Mouse (Mus musculus): ENCODE results near the gene Ruvbl2. TPM values are rescaled to one million over a fixed set of nuclear protein-coding genes. Genes with fewer than 3 reads are reported as not detected.
A peak's percentile ranks its signal among the peaks of the same experiment; 100 is the strongest.
"Not testable (repeated sequence)": the region's sequence is repeated elsewhere in the genome, so short reads cannot be mapped to it uniquely, and the experiment has no call there.

Ruvbl2 gene
- polyA plus RNA-seq, 1 experiment from 2014 or later: 227 TPM

DNA sequence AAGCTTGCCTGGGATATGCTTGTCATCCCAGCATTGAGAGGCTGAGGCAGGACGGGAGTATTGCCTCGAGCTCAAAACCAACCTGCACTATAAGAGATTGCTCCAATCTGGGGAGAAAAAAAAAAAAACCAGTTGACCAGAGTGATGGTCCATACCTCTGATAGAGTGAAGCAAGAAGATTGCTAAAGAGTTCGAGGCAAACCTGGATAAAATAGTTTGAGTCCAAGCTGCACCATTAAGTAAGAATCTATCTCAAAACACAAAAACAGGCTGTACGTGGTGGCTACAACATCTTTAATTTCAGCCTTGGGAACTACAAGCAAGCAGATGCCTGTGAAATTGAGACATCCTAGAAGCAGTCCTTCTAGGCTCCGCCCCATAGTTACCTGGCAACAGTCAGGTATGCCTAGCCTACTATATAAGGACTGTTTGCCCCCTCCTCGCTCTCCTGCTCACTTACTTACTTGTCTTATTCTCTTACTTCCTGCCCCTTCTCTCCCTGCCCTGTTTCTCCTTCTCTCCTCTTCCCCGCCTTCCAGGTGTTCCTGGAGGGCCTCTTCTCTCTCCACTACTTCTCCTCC is 29.3 kb upstream of the Ruvbl2 start:
- H3K9me3 ChIP-seq: no peaks in the 10 kb centered on the region
- no peaks in the 10 kb centered on the region for H3K27me3 ChIP-seq (replicated peaks; ENCODE audit: low read depth, poor library complexity, severe bottlenecking)
- 31% methylated on average over 7 of the region's 7 CpGs for WGBS
- peaks cover 36% of the 10 kb centered on the region for H3K36me3 ChIP-seq (replicated peaks)
- H3K4me1 ChIP-seq: peaks cover 21% of the 10 kb centered on the region
- peak overlapping the region; percentile 91 for H3K27ac ChIP-seq (replicated peaks)
- DNase-seq (ENCODE audit: low spot score): no peak
- peak overlapping the region; percentile 86 for H3K4me3 ChIP-seq

GRCm38 (mm10) chr7:45466283-45467089 is 28.6 kb upstream of the Ruvbl2 start, which contains the start of gene Bax:
Gene Bax, minus strand, starts transcription at chr7:45466898.
- Histone ChIP-seq H3K4me3 (peak within 1 kb of the TSS; percentile 86), H3K27me3 (replicated peaks; ENCODE audit: low read depth, poor library complexity, severe bottlenecking) (no peaks in the 10 kb centered on the region), H3K9me3 (no peaks in the 10 kb centered on the region), H3K27ac (replicated peaks) (peak within 1 kb of the TSS; percentile 91), H3K4me1 (peaks cover 26% of the 10 kb centered on the region), H3K36me3 (replicated peaks) (peaks cover 42% of the 10 kb centered on the region)
- DNase-seq (ENCODE audit: low spot score): peak; percentile 97
- WGBS: under 1% methylated on average over 58 of the region's 58 CpGs

GRCm38 (mm10) chr7:45465549-45465948 is 27.7 kb upstream of the Ruvbl2 start:
- H3K4me1 ChIP-seq: peaks cover 35% of the 10 kb centered on the region
- no peak for DNase-seq (ENCODE audit: low spot score)
- no peaks in the 10 kb centered on the region for H3K27me3 ChIP-seq (replicated peaks; ENCODE audit: low read depth, poor library complexity, severe bottlenecking)
- H3K9me3 ChIP-seq: no peaks in the 10 kb centered on the region
- peak overlapping the region; percentile 86 for H3K4me3 ChIP-seq
- peaks cover 52% of the 10 kb centered on the region for H3K36me3 ChIP-seq (replicated peaks)
- peak overlapping the region; percentile 91; the same call in 1 of the 2 replicates for H3K27ac ChIP-seq (replicated peaks)
- WGBS: 84% methylated on average over 9 of the region's 9 CpGs

DNA sequence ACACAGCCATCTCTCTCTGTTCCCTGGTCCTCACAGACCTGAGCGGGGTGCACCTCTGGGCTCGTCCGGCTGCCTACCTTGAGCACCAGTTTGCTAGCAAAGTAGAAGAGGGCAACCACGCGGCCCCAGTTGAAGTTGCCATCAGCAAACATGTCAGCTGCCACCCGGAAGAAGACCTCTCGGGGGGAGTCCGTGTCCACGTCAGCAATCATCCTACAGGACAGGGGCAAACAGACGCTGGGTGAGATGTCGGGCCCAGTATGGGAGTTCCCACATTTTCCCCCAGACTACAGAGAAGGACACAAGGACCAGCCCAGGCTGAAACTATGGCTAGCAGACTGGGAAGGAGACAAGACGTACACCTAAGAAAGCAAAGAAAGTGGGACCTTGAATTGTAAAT is 27.2 kb upstream of the Ruvbl2 start:
- Histone ChIP-seq H3K4me3 (peak overlapping the region; percentile 86; the same call in 1 of the 2 replicates), H3K27me3 (replicated peaks; ENCODE audit: low read depth, poor library complexity, severe bottlenecking) (no peaks in the 10 kb centered on the region), H3K36me3 (replicated peaks) (peaks cover 54% of the 10 kb centered on the region), H3K27ac (replicated peaks) (no peak overlapping the region), H3K4me1 (peaks cover 40% of the 10 kb centered on the region), H3K9me3 (no peaks in the 10 kb centered on the region)
- no peak for DNase-seq (ENCODE audit: low spot score)
- 96% methylated on average over 12 of the region's 12 CpGs for WGBS

GRCm38 (mm10) chr7:45463987-45464778 is 26.3 kb upstream of the Ruvbl2 start:
- Histone ChIP-seq H3K27me3 (replicated peaks; ENCODE audit: low read depth, poor library complexity, severe bottlenecking) (no peaks in the 10 kb centered on the region), H3K27ac (replicated peaks) (no peak overlapping the region), H3K36me3 (replicated peaks) (peaks cover 54% of the 10 kb centered on the region), H3K9me3 (no peaks in the 10 kb centered on the region), H3K4me3 (no peak overlapping the region), H3K4me1 (peaks cover 43% of the 10 kb centered on the region)
- WGBS: 96% methylated on average over 7 of the region's 7 CpGs
- DNase-seq (ENCODE audit: low spot score): no peak

- WGBS: 79% methylated on average over 4 of the region's 4 CpGs
- DNase-seq (ENCODE audit: low spot score): not testable (repeated sequence)
- peaks cover 64% of the 10 kb centered on the region for H3K36me3 ChIP-seq (replicated peaks)
Measured at GRCm38 (mm10) chr7:45462868-45463267, 25.0 kb upstream of the Ruvbl2 start.

GRCm38 (mm10) chr7:45462325-45462724 is 24.4 kb upstream of the Ruvbl2 start:
- Histone ChIP-seq H3K27me3 (replicated peaks; ENCODE audit: low read depth, poor library complexity, severe bottlenecking) (no peaks in the 10 kb centered on the region), H3K4me1 (peaks cover 53% of the 10 kb centered on the region), H3K4me3 (no peak overlapping the region), H3K9me3 (no peaks in the 10 kb centered on the region), H3K27ac (replicated peaks) (no peak overlapping the region), H3K36me3 (replicated peaks) (peaks cover 69% of the 10 kb centered on the region)
- DNase-seq (ENCODE audit: low spot score): no peak
- 86% methylated on average over 4 of the region's 4 CpGs for WGBS

More at GRCm38 (mm10) chr7:45462868-45463267, 25.0 kb upstream of the Ruvbl2 start:
- H3K4me1 ChIP-seq: peaks cover 50% of the 10 kb centered on the region
- H3K9me3 ChIP-seq; H3K27ac ChIP-seq (replicated peaks); H3K27me3 ChIP-seq (replicated peaks; ENCODE audit: low read depth, poor library complexity, severe bottlenecking); H3K4me3 ChIP-seq: not testable (repeated sequence)

GRCm38 (mm10) chr7:45461781-45462180 is 23.9 kb upstream of the Ruvbl2 start:
- WGBS: 92% methylated on average over 4 of the region's 4 CpGs
- peaks cover 75% of the 10 kb centered on the region for H3K36me3 ChIP-seq (replicated peaks)
- H3K4me1 ChIP-seq: peaks cover 54% of the 10 kb centered on the region
- H3K9me3 ChIP-seq: no peaks in the 10 kb centered on the region
- DNase-seq (ENCODE audit: low spot score): no peak
- H3K27ac ChIP-seq (replicated peaks): peak overlapping the region; percentile 96
- no peak overlapping the region for H3K4me3 ChIP-seq
- no peaks in the 10 kb centered on the region for H3K27me3 ChIP-seq (replicated peaks; ENCODE audit: low read depth, poor library complexity, severe bottlenecking)

GRCm38 (mm10) chr7:45461326-45461725 is 23.4 kb upstream of the Ruvbl2 start:
- H3K9me3 ChIP-seq: no peaks in the 10 kb centered on the region
- 50% methylated on average over 5 of the region's 5 CpGs for WGBS
- no peaks in the 10 kb centered on the region for H3K27me3 ChIP-seq (replicated peaks; ENCODE audit: low read depth, poor library complexity, severe bottlenecking)
- peaks cover 57% of the 10 kb centered on the region for H3K4me1 ChIP-seq
- peak; percentile 46 for DNase-seq (ENCODE audit: low spot score)
- peak overlapping the region; percentile 88 for H3K4me3 ChIP-seq
- peaks cover 79% of the 10 kb centered on the region for H3K36me3 ChIP-seq (replicated peaks)
- peak overlapping the region; percentile 96 for H3K27ac ChIP-seq (replicated peaks)

DNA sequence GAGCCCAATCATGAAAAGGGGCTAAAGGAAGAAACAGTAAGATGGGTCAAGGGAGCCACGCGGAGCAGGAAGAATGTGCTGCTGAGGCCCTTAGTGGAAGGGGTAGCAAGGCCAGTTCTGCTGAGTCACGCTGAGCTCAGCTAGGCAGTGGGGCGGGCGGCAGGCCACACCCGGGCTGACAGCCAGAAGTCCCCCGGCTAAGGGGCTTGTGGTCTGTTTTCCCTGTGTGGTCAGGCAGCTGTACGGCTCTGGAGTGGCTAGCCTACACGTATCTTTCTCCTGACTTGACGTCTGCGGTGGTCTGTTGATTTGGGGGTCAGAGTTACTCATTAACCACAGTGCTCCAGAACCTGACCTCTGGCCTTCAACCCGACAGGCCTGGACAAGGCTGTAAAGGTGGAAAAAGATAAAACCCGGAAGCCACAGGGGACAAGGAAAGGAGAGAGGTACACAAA is 23.0 kb upstream of the Ruvbl2 start:
- H3K4me3 ChIP-seq: peak overlapping the region; percentile 88
- H3K9me3 ChIP-seq: no peaks in the 10 kb centered on the region
- DNase-seq (ENCODE audit: low spot score): peak; percentile 65
- peaks cover 52% of the 10 kb centered on the region for H3K4me1 ChIP-seq
- peak overlapping the region; percentile 96 for H3K27ac ChIP-seq (replicated peaks)
- H3K27me3 ChIP-seq (replicated peaks; ENCODE audit: low read depth, poor library complexity, severe bottlenecking): no peaks in the 10 kb centered on the region
- H3K36me3 ChIP-seq (replicated peaks): peaks cover 84% of the 10 kb centered on the region
- 33% methylated on average over 13 of the region's 13 CpGs for WGBS

- Histone ChIP-seq H3K27me3 (replicated peaks; ENCODE audit: low read depth, poor library complexity, severe bottlenecking) (no peaks in the 10 kb centered on the region), H3K4me3 (peak overlapping the region; percentile 88), H3K9me3 (no peaks in the 10 kb centered on the region), H3K4me1 (peaks cover 47% of the 10 kb centered on the region), H3K36me3 (replicated peaks) (peaks cover 85% of the 10 kb centered on the region), H3K27ac (replicated peaks) (peak overlapping the region; percentile 96)
- WGBS: 76% methylated on average over 7 of the region's 7 CpGs
- DNase-seq (ENCODE audit: low spot score): no peak
Measured at GRCm38 (mm10) chr7:45460377-45460776, 22.5 kb upstream of the Ruvbl2 start.

- peak within 1 kb of the TSS; percentile 88 for H3K4me3 ChIP-seq
- not testable (repeated sequence) for H3K27me3 ChIP-seq (replicated peaks; ENCODE audit: low read depth, poor library complexity, severe bottlenecking); H3K9me3 ChIP-seq
- peak within 1 kb of the TSS; percentile 96 for H3K27ac ChIP-seq (replicated peaks)
- DNase-seq (ENCODE audit: low spot score): peak; percentile 98
- WGBS: under 1% methylated on average over 37 of the region's 37 CpGs
- H3K4me1 ChIP-seq: peaks cover 43% of the 10 kb centered on the region
- H3K36me3 ChIP-seq (replicated peaks): peaks cover 85% of the 10 kb centered on the region
Measured at GRCm38 (mm10) chr7:45459564-45460140, 21.8 kb upstream of the Ruvbl2 start, which contains the start of gene Ftl1. Gene Ftl1, minus strand, starts transcription at chr7:45459884.

Measured in embryonic facial prominence, embryonic 10.5 days (tissue).